Mouse (Mus musculus) cortical plate, adult 2 months (tissue): ENCODE results near the gene Miga1.

ENCODE experiments used
- CTCF ChIP-seq: fragments of 200-500 bp; IDR thresholded peaks from 2 replicates; pipeline ENCODE4 v1.5.1; 2011; ENCODE audit warnings: mild to moderate bottlenecking, control low read depth, low read length; ENCODE audit not compliant: insufficient read depth; ENCODE audit errors: extremely low read depth
- POLR2A ChIP-seq: fragments of 200-500 bp; IDR thresholded peaks from 2 replicates; pipeline ENCODE4 v1.6.1; 2011; ENCODE audit warnings: mild to moderate bottlenecking, low read length, control low read depth; ENCODE audit not compliant: insufficient read depth; ENCODE audit errors: extremely low read depth

- no peak for TF ChIP-seq CTCF
- no peak for TF ChIP-seq POLR2A
Observed at GRCm38 (mm10) chr3:152291895-152292294, 48.3 kb downstream of the Miga1 start.
